Mouse (Mus musculus) hindbrain, embryonic 16.5 days (tissue): ENCODE measurements around the gene Fut7. TPM values are rescaled to one million over a fixed set of nuclear protein-coding genes. Genes with fewer than 3 reads are reported as not detected.

Experiments
- ATAC-seq: fragments of 200-750 bp; cut with Nextera tagmentation; 2 replicates; pipeline ENCODE4 v1.8.0; 2017; ENCODE audit warnings: moderate TSS enrichment, moderate library complexity
- H3K27ac ChIP-seq: fragments of 300-500 bp; sonication (generic); 2 replicates; pipeline ENCODE4 v1.5.1; 2014; ENCODE audit warnings: low read depth, mild to moderate bottlenecking, control low read depth, low read length, moderate library complexity
- H3K27me3 ChIP-seq: fragments of 300-500 bp; sonication (generic); replicated peaks from 2 replicates; pipeline ENCODE4 v1.6.1; 2014; ENCODE audit warnings: low read length; ENCODE audit not compliant: control insufficient read depth, insufficient read depth
- H3K36me3 ChIP-seq: fragments of 300-500 bp; sonication (generic); 2 replicates; pipeline ENCODE4 v1.6.1; 2014; ENCODE audit warnings: mild to moderate bottlenecking, low read length, moderate library complexity, mixed read lengths; ENCODE audit not compliant: control insufficient read depth, insufficient read depth
- H3K4me1 ChIP-seq: fragments of 300-500 bp; sonication (generic); 2 replicates; pipeline ENCODE4 v1.6.1; 2014; ENCODE audit warnings: low read depth, low read length; ENCODE audit not compliant: control insufficient read depth, insufficient read depth
- H3K4me2 ChIP-seq: fragments of 300-500 bp; sonication (generic); 2 replicates; pipeline ENCODE4 v1.6.1; 2014; ENCODE audit warnings: mild to moderate bottlenecking, low read length, control low read depth, moderate library complexity
- H3K4me3 ChIP-seq: fragments of 300-500 bp; sonication (generic); 2 replicates; pipeline ENCODE4 v1.5.1; 2014; ENCODE audit warnings: mild to moderate bottlenecking, low read length, control low read depth, moderate library complexity
- H3K9ac ChIP-seq: fragments of 300-500 bp; sonication (generic); 2 replicates; pipeline ENCODE4 v1.6.1; 2014; ENCODE audit warnings: low read depth, mild to moderate bottlenecking, control low read depth, low read length, moderate library complexity
- H3K9me3 ChIP-seq: fragments of 300-500 bp; sonication (generic); 2 replicates; pipeline ENCODE4 v1.6.1; 2014; ENCODE audit warnings: mild to moderate bottlenecking, low read length, moderate library complexity; ENCODE audit not compliant: control insufficient read depth
- WGBS: fragments of 180-500 bp; shearing (Covaris S2); extraction: QIAGEN DNeasy Blood & Tissue Kit; methylation state at CpG from one replicate; pipeline ENCODE4 v1.1.7; 2014; 5-methylcytosine and 5-hydroxymethylcytosine counted together
- polyA plus RNA-seq: library from polyadenylated mRNA; unstranded; fragments of >200 nt; fragmentation: Nextera tagmentation; extraction: Ambion mirVana; gene quantifications from 2 replicates; pipeline ENCODE4 v1.2.1, GENCODE M21; 2015

Gene Fut7
- polyA plus RNA-seq, 1 experiment from 2014 or later: 0.23 TPM

DNA sequence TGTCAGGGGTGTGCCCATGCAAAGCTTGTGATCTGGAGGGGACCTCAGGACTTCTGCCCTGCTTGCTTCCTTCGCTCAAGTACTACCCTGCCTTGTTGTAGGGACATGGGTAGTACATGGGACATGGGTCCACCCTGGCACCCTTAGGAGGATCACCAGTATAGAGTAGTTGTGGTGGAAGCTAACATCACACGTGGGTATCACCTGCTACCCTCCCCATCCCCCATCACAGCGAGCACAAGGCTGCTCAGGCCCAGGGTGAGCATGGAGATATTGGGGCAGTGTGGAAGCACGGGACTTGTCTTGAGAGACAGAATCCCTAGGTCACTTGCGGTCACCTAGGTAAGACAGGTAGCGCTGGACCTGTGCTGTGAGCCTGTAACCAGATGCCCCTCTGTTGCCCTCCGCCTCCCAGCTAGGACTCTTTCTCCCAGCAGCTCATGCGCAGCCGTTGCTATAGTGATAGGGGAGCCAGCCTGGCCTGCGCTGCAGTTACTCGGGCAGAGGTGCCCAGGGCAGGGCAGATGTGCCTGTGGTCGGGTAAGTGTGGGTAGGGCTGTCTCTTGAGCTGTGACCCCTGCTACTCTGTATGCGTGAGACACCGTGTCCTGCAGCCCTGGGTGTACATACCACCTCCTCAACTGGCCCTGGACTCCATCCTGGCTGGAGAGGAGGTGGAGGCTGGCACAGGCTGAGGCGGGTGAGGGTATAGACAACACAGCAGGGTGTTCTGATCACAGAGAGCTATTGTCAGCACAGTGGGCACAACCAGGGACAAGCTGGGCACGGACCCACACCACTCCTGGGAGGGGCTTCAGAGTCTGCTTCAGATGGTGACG is 7.5 kb downstream of the Fut7 start:
- 45% methylated on average over 17 of the region's 17 CpGs for WGBS
- Histone ChIP-seq H3K9ac (no peak overlapping the region; the same call in 1 of the 2 replicates), H3K4me2 (peak overlapping the region; percentile 70), H3K4me1 (peaks cover 25% of the 10 kb centered on the region), H3K27ac (no peak overlapping the region), H3K4me3 (no peak overlapping the region), H3K36me3 (peaks cover 16% of the 10 kb centered on the region), H3K27me3 (peaks cover 4% of the 10 kb centered on the region), H3K9me3 (no peaks in the 10 kb centered on the region)
- ATAC-seq: peak; percentile 5; the same call in 1 of the 2 replicates

DNA sequence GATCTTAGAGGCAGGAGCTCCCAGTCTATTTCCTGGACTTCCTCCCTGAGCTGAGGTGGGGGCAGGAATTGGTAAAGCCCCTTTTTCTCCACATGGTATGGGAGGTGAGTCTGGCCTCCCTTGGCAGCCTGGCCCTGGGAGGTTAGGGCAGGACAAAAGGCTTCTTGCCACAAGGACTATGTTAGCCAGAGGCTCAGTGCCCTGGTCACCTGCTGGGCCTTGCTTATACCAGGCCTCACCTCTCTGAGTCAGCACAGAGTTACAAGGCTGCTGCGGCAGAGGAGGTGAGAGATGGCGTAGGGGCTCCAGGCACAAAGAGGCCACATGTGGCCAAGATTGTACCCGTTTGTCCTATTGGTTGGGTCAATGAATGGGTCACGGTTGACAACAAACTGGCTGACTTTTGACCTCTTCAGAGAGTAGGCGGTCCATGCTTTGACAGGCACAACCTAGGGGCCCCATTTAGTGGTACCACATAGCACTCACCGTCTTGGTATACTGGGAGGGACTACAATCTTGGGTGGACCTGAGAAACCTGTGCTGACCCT is 8.3 kb downstream of the Fut7 start:
- Histone ChIP-seq H3K27me3 (no peaks in the 10 kb centered on the region), H3K27ac (no peak overlapping the region), H3K9ac (peak overlapping the region; percentile 51; the same call in 1 of the 2 replicates), H3K4me1 (peaks cover 25% of the 10 kb centered on the region), H3K4me3 (no peak overlapping the region), H3K4me2 (peak overlapping the region; percentile 70), H3K36me3 (peaks cover 19% of the 10 kb centered on the region), H3K9me3 (no peaks in the 10 kb centered on the region)
- no peak for ATAC-seq
- 34% methylated on average over 6 of the region's 6 CpGs for WGBS

DNA sequence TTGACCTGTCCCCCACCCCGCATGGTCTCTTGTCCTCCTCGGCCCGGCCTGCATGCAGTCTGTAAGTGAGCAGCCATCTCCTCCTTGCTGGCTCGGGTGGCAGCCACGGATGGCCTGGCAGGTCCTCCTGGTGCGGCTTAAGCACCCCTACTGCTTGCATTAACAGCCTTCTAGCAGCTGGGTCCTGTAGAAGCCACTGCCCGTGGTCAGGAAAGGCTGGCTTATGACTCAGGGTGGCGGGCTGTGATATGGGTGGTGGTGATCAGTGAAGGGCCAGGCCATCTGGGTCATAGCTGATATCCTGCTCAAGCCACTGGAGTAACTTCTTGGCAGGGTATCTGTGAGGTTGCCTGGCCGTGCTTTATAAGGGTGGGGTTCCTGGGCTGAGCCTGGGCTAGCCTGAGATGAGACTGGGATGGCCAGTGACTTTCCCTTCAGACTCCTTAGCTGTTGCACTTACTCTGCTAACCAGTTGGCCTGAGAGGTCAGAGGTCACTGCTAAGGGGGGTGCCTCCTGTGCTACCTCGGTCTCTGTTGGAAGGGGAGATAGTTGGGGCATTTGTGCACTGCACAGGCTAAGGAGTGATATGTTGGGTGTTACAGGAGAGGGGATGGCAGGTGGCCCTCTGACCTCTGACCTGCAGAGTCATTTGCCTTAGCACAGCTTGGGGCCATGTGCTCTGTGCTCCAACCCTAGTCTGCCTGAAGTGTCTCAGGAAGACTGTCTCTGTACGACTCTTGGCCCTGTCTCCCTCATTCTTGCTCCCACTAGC is 9.4 kb downstream of the Fut7 start:
- Histone ChIP-seq H3K27ac (no peak overlapping the region), H3K9me3 (no peaks in the 10 kb centered on the region), H3K27me3 (no peaks in the 10 kb centered on the region), H3K36me3 (peaks cover 26% of the 10 kb centered on the region), H3K4me2 (no peak overlapping the region), H3K4me3 (no peak overlapping the region), H3K9ac (no peak overlapping the region), H3K4me1 (peaks cover 25% of the 10 kb centered on the region)
- 81% methylated on average over 11 of the region's 11 CpGs for WGBS
- ATAC-seq: no peak

DNA sequence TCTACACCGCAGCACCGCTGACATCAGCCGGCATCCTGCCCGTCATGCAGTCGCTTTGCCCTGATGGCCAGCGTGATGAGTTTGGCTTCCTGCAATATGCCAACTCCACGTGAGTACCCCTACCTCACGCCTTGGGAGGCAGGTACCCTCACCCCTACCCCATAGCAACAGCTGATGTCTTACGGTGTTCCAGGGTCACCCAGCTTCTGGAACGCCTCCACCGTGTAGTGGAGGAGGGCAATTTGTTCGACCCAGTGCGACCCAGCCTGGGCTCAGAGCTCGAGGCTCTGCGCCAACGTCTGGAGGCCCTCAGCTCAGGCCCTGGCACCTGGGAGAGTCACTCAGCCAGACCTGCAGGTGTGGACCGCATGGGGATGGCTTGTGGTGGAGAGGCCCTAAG is 10.0 kb downstream of the Fut7 start:
- Histone ChIP-seq H3K9me3 (no peaks in the 10 kb centered on the region), H3K9ac (no peak overlapping the region), H3K27me3 (no peaks in the 10 kb centered on the region), H3K36me3 (peaks cover 28% of the 10 kb centered on the region), H3K4me2 (no peak overlapping the region), H3K27ac (no peak overlapping the region), H3K4me1 (peaks cover 25% of the 10 kb centered on the region), H3K4me3 (no peak overlapping the region)
- WGBS: 94% methylated on average over 17 of the region's 17 CpGs
- no peak for ATAC-seq

DNA sequence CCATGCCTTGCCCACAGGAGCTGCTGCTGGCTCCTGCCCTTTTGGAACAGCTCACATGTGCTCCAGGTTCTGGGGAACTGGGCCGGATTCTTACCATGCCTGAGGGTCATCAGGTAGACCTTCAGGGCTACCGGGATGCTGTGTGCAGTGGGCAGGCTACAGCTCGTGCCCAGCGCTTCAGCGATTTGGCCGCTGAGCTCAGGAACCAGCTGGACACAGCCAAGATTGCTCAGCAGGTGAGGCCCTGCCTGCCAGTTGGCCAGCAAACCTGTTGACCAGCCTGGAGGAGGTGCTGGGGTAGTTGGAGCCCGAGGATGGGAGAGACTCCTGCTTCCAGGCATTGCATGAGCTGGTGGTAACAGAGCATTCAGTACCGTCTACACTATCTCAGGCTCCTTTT is 11.2 kb downstream of the Fut7 start:
- no peak for ATAC-seq
- H3K9me3 ChIP-seq: no peaks in the 10 kb centered on the region
- H3K4me3 ChIP-seq: no peak overlapping the region
- no peaks in the 10 kb centered on the region for H3K27me3 ChIP-seq
- H3K36me3 ChIP-seq: peaks cover 40% of the 10 kb centered on the region
- H3K27ac ChIP-seq: no peak overlapping the region
- no peak overlapping the region for H3K4me2 ChIP-seq
- H3K4me1 ChIP-seq: peaks cover 25% of the 10 kb centered on the region
- no peak overlapping the region for H3K9ac ChIP-seq
- WGBS: 89% methylated on average over 8 of the region's 8 CpGs

DNA sequence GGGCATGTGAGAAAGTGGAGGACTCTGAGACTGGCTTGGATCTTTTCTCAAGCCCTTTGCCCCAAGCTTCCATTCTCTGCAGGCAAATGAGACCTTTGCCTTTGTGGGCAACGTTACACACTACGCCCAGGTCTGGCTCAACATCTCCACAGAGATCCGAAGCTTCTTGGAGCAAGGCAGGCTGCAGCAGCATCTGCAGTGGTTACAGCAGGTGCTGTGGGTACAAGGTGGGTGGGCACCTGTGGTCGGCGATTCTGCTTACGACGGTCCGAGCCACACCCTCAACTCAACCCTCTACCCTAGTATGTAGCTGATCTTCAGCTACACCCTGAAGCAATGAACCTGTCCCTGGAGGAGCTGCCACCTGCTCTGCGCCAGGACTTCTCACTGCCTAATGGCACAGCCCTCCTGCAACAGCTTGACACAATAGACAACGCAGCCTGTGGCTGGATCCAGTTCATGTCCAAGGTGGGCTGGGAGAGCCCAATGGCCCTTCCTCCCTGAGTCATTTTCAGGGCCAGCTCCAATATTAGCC is 13.3 kb downstream of the Fut7 start:
- Histone ChIP-seq H3K9ac (no peak overlapping the region), H3K4me3 (no peak overlapping the region), H3K27ac (no peak overlapping the region), H3K9me3 (no peaks in the 10 kb centered on the region), H3K4me1 (peaks cover 4% of the 10 kb centered on the region), H3K4me2 (no peak overlapping the region), H3K36me3 (peaks cover 55% of the 10 kb centered on the region), H3K27me3 (no peaks in the 10 kb centered on the region)
- 96% methylated on average over 10 of the region's 10 CpGs for WGBS
- ATAC-seq: no peak

DNA sequence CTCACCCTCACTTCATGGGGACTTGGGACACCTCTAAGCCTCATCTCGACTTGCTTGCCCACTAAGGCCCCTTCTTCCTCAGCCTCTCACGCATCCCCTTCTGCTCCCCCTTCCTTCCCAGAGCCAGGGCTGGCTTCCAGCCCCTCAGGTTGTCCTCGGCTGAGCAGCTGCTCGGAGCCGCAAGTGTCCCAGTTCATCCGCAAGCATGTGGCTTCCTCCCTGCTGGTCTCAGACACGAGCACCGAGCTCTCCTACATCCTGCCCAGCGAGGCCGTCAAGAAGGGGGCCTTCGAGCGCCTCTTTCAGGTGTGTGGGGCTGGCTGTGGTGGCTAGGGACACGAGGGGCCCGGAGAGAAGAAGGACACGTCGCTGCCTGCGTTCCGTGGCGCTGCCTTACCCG is 18.0 kb downstream of the Fut7 start:
- Histone ChIP-seq H3K9me3 (no peaks in the 10 kb centered on the region), H3K27ac (no peak overlapping the region), H3K4me2 (no peak overlapping the region), H3K4me3 (no peak overlapping the region), H3K9ac (no peak overlapping the region), H3K27me3 (no peaks in the 10 kb centered on the region), H3K36me3 (peaks cover 77% of the 10 kb centered on the region), H3K4me1 (no peaks in the 10 kb centered on the region)
- WGBS: 89% methylated on average over 20 of the region's 20 CpGs
- no peak for ATAC-seq

DNA sequence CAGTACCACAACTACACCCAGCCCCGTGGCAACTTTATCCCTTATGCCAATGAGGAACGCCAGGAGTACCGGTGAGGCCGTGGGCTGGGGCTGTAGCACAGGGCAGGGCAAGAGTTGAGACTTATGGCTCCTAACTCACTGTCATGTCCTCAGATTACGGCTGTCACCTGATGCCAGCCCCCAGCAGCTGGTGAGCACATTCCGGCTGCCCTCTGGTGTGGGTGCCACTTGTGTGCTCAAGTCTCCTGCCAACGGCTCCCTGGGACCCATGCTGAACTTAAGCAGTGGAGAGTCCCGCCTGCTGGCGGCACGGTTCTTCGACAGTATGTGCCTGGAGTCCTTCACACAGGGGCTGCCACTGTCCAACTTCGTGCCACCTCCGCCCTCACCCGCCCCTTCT is 19.6 kb downstream of the Fut7 start:
- Histone ChIP-seq H3K27ac (no peak overlapping the region), H3K4me2 (no peak overlapping the region), H3K36me3 (peaks cover 77% of the 10 kb centered on the region), H3K9me3 (no peaks in the 10 kb centered on the region), H3K4me3 (no peak overlapping the region), H3K27me3 (no peaks in the 10 kb centered on the region), H3K4me1 (no peaks in the 10 kb centered on the region), H3K9ac (no peak overlapping the region)
- no peak for ATAC-seq
- 94% methylated on average over 14 of the region's 14 CpGs for WGBS
